Mouse (Mus musculus): ENCODE measurements around the gene Slc25a21.
A peak's percentile ranks its signal among the peaks of the same experiment; 100 is the strongest.

- TF ChIP-seq CTCF (IDR thresholded peaks at IDR 0.05; ENCODE audit: low read depth, low read length) (peak; percentile 63; the same call in 1 of the 2 replicates), POLR2A (IDR thresholded peaks at IDR 0.05; ENCODE audit: extremely low read depth, insufficient read depth, low read length) (no peak)
Observed at GRCm38 (mm10) chr12:57194609-57195008, 2.7 kb downstream of the Slc25a21 start.
